Comparison of ENCODE assay signal across 36 mouse cellular contexts in the genomic region with DNA sequence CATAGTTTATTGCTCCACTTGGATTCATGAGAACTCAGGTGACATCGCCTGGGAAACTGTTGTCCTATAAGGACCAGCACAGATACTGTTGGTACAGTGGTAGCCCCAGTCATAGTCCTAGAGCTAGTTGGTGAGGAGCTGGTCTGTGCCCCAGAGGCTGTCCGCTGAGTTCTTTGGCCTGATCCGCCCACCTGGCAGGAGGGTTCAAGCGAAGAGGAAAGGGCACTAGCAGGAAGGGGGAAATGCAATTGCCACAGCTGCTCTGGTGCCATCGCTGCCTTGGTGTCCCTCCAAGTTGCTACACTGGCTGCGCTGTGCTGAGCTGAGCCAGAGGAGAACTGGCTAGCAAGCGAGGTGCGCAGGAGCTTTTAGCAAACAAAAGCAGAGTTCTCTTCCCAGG. TPM values are rescaled to one million over a fixed set of nuclear protein-coding genes. Genes with fewer than 3 reads are reported as not detected.
DNase-seq lines count a peak whose midpoint lies in the region; ATAC-seq and TF ChIP-seq lines count a peak whose summit lies in the region.
"Had no signal": no experiment of that assay in that cellular context is flagged by ENCODE, and none has a peak within 500 bp of the region (broad histone marks: within the 10 kb centered on the region; RNA-seq: fewer than 3 reads in every experiment).

No protein-coding gene starts in this region.

- H3K4me1 ChIP-seq in kidney, adult 2 months (ENCODE audit: control insufficient read depth, insufficient read depth, low read length), result peaks cover 3% of the 10 kb centered on the region; the same call in 1 of the 2 replicates
- H3K4me1 ChIP-seq: forebrain, embryonic 13.5 days had no signal

- no peak for ATAC-seq in frontal cortex, adult (ENCODE audit: low TSS enrichment)
- ATAC-seq: activated CD4-positive, CD25-positive, alpha-beta regulatory T cell, adult 4 months; CD4-positive, CD25-positive, alpha-beta regulatory T cell, adult 4 months; forebrain, embryonic 13.5 days; forebrain, embryonic 16.5 days; hindbrain, postnatal 0 days; inflammation-experienced regulatory T-cells, adult 6 months; intestine, embryonic 16.5 days had no signal

- WGBS in kidney, adult 2 months, result 83% methylated on average over 8 of the region's 8 CpGs

- H3K27me3 ChIP-seq in kidney, adult 2 months (replicated peaks; ENCODE audit: control insufficient read depth, insufficient read depth, low read length), result no peaks in the 10 kb centered on the region
- H3K27me3 ChIP-seq: forebrain, embryonic 13.5 days; heart, embryonic 13.5 days had no signal

- TF ChIP-seq POLR2A in kidney, adult 2 months (IDR thresholded peaks at IDR 0.05; ENCODE audit: low read depth, low read length), result no peak

- H3K27ac ChIP-seq in kidney, adult 2 months (ENCODE audit: insufficient read depth, low read depth, low read length), result no peak overlapping the region
- H3K27ac ChIP-seq: forebrain, embryonic 10.5 days; forebrain, embryonic 13.5 days; heart, embryonic 10.5 days; heart, embryonic 13.5 days; hindbrain, embryonic 14.5 days; hindbrain, postnatal 0 days had no signal

- no peak for TF ChIP-seq CTCF in kidney, adult 2 months (conservative IDR thresholded peaks at IDR 0.05; ENCODE audit: insufficient read depth, insufficient read length, low read depth, low read length)

- no peak overlapping the region for H3K4me3 ChIP-seq in kidney, adult 2 months (ENCODE audit: insufficient read depth, low read depth, low read length)
- H3K4me3 ChIP-seq: forebrain, embryonic 10.5 days; forebrain, embryonic 13.5 days; heart, embryonic 10.5 days; heart, embryonic 13.5 days had no signal

- DNase-seq in adrenal gland, postnatal 14 days, result peak; percentile 53
- no peak for DNase-seq in adrenal gland, postnatal 4 days (ENCODE audit: low spot score in 2 of 2)
- peak; percentile 29 for DNase-seq in kidney, adult 2 months
- DNase-seq in kidney, postnatal 14 days, result no peak
- DNase-seq in MN1 (ENCODE audit: low spot score) (peak; percentile 26), adipocyte (ENCODE audit: low spot score) (peak; percentile 57)
- no peak for DNase-seq in cerebellum, adult 9-10 months
- DNase-seq: cerebellum, adult 11-12 months; cerebellum, adult 8-10 months; cerebellum, postnatal 14 days; gastrocnemius, postnatal 10 days; heart, adult 18-20 months; heart, postnatal 14 days; heart, postnatal 4 days; kidney, adult 18-20 months had no signal

- no peaks in the 10 kb centered on the region for H3K36me3 ChIP-seq in kidney, adult 2 months (ENCODE audit: control insufficient read depth, insufficient read depth, low read length)
- H3K36me3 ChIP-seq: forebrain, embryonic 10.5 days; heart, embryonic 10.5 days; heart, embryonic 13.5 days had no signal

RNA-seq across cellular contexts. Expression of a gene that starts 53.2 kb away (rescaled TPM):
- not detected in 2 replicates for total RNA-seq in adrenal gland, postnatal 14 days (2021)
- not detected for total RNA-seq in adrenal gland, postnatal 4 days (2021)
- polyA plus RNA-seq in kidney, adult 2 months (2012; rRNA removed), result not detected in 2 replicates
- total RNA-seq: adrenal gland, postnatal 36 days; gastrocnemius, postnatal 10 days; heart, adult 18-20 months; heart, postnatal 14 days; heart, postnatal 4 days; hindbrain, postnatal 0 days; MEL had no signal
- polyA plus RNA-seq: activated CD4-positive, CD25-positive, alpha-beta regulatory T cell, adult 4 months; C2C12; CD4-positive, CD25-positive, alpha-beta regulatory T cell, adult 4 months; embryonic facial prominence, embryonic 11.5 days; embryonic facial prominence, embryonic 14.5 days; forebrain, embryonic 10.5 days; forebrain, embryonic 13.5 days; forebrain, embryonic 16.5 days; frontal cortex, adult 2 months; gonadal fat pad, adult 2 months; heart, embryonic 10.5 days; heart, embryonic 13.5 days; heart, embryonic 16.5 days; hindbrain, embryonic 11.5 days; hindbrain, embryonic 14.5 days; hindbrain, postnatal 0 days; inflammation-experienced regulatory T-cells, adult 6 months; intestine, embryonic 16.5 days had no signal

RNA-seq across cellular contexts. Expression of a gene that starts 55.0 kb away (rescaled TPM):
- 12.7 and 14.0 TPM in 2 replicates for total RNA-seq in adrenal gland, postnatal 14 days (2021)
- 10 to 100 TPM; 17.3 TPM for total RNA-seq in adrenal gland, postnatal 4 days (2021)
- polyA plus RNA-seq in kidney, adult 2 months (2012; rRNA removed), result 3.9 and 6.3 TPM in 2 replicates

RNA-seq across cellular contexts. Expression of a gene that starts 55.5 kb away (rescaled TPM):
- 0.53 and 0.59 TPM in 2 replicates for total RNA-seq in adrenal gland, postnatal 14 days (2021)
- total RNA-seq in adrenal gland, postnatal 4 days (2021), result not detected
- 0.77 and 1.3 TPM in 2 replicates for polyA plus RNA-seq in kidney, adult 2 months (2012; rRNA removed)
- total RNA-seq: heart, postnatal 14 days; heart, postnatal 4 days; hindbrain, postnatal 0 days; MEL had no signal
- polyA plus RNA-seq: C2C12; CD4-positive, CD25-positive, alpha-beta regulatory T cell, adult 4 months; embryonic facial prominence, embryonic 11.5 days; embryonic facial prominence, embryonic 14.5 days; forebrain, embryonic 10.5 days; forebrain, embryonic 13.5 days; forebrain, embryonic 16.5 days; heart, embryonic 10.5 days; heart, embryonic 13.5 days; heart, embryonic 16.5 days; hindbrain, embryonic 11.5 days; hindbrain, embryonic 14.5 days; hindbrain, postnatal 0 days; inflammation-experienced regulatory T-cells, adult 6 months; intestine, embryonic 16.5 days had no signal

Comparison
In these comparisons a context has a peak if more than half of its experiments do, and no peak if none do; other contexts are left out.
1. DNase-seq: peak in adrenal gland, postnatal 14 days (single experiment), kidney, adult 2 months (single experiment), MN1 (single experiment) and adipocyte (single experiment); none in adrenal gland, postnatal 4 days (0 of 2), kidney, postnatal 14 days (single experiment) and cerebellum, adult 9-10 months (single experiment).